In the genomic region with DNA sequence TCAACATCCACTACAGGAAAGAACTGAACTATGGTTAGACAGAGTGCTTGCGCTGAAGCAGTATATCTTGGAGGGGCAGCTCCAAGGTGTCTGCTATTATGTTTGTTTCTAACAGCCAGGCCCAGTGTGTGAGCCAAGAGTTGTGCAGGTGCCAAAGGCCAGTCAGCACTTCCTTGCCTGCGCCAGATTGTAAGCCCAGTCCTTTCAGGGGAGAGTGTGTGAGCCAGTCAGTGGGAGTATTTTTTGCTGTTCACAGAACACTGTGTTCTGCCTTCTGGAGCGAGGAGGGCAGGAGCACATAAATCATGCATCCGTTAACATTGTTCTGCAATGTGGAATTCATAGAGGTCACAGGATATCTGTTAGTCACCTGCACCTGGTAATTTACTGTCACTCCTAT, we compare ENCODE assay signal across 8 mouse cellular contexts.
A peak's percentile ranks its signal among the peaks of the same experiment; 100 is the strongest.
DNase-seq lines count a peak whose midpoint lies in the region; ATAC-seq and TF ChIP-seq lines count a peak whose summit lies in the region.

No protein-coding gene starts in this region.

- ATAC-seq in heart, postnatal 0 days (ENCODE audit: insufficient read depth, low read depth) = peak; percentile 99
- ATAC-seq in activated CD4-positive, CD25-positive, alpha-beta regulatory T cell, adult 4 months = no peak

- peak overlapping the region; percentile 68 for H3K27ac ChIP-seq in heart, postnatal 0 days (ENCODE audit: low read depth)

- H3K9ac ChIP-seq in heart, postnatal 0 days (replicated peaks; ENCODE audit: low read depth, low read length) = no peak overlapping the region

- no peak for TF ChIP-seq CTCF in heart, postnatal 0 days (IDR thresholded peaks at IDR 0.05; ENCODE audit: low read depth)

- no peaks in the 10 kb centered on the region for H3K27me3 ChIP-seq in heart, postnatal 0 days (ENCODE audit: control insufficient read depth, insufficient read depth, low read length)

- H3K4me3 ChIP-seq in heart, postnatal 0 days (ENCODE audit: low read depth, low read length) = no peak overlapping the region

- no peaks in the 10 kb centered on the region for H3K36me3 ChIP-seq in heart, postnatal 0 days (replicated peaks; ENCODE audit: control insufficient read depth, insufficient read depth, low read length)

- TF ChIP-seq EP300 in heart, postnatal 0 days (IDR thresholded peaks at IDR 0.05; ENCODE audit: low read depth) = peak; percentile 47; the same call in 1 of the 2 replicates

- 0 out of 2 replicates have a peak overlapping the region, but pooled peaks have one; percentile 7 for H3K4me2 ChIP-seq in heart, postnatal 0 days (ENCODE audit: low read depth, low read length)

- H3K4me1 ChIP-seq in heart, postnatal 0 days (ENCODE audit: control insufficient read depth, insufficient read depth) = peaks cover 17% of the 10 kb centered on the region

- 17% methylated on average over 4 of the region's 4 CpGs for WGBS in heart, postnatal 0 days

- no peaks in the 10 kb centered on the region for H3K9me3 ChIP-seq in heart, postnatal 0 days (replicated peaks; ENCODE audit: control insufficient read depth, low read length)

- peak; percentile 52 for DNase-seq in layer of hippocampus, adult 11-12 months (ENCODE audit: low spot score)
- no peak for DNase-seq in layer of hippocampus, adult 9-10 months (ENCODE audit: low spot score)
- peak; percentile 94 to 96 for DNase-seq in cerebellum, postnatal 10 days
- DNase-seq in heart, postnatal 0 days (ENCODE audit: low spot score) = peak; percentile 89
- peak; percentile 60 for DNase-seq in layer of hippocampus, adult 9-11 months
- DNase-seq in right cerebral cortex, adult 18-20 months = peak; percentile 69
- no peak for DNase-seq in embryo, embryonic 10.5 days (ENCODE audit: low spot score)

Comparison
In these comparisons a context has a peak if more than half of its experiments do, and no peak if none do; other contexts are left out.
1. DNase-seq: peak in layer of hippocampus, adult 11-12 months (single experiment), cerebellum, postnatal 10 days (2 of 2), heart, postnatal 0 days (single experiment), layer of hippocampus, adult 9-11 months (single experiment) and right cerebral cortex, adult 18-20 months (single experiment); none in layer of hippocampus, adult 9-10 months (single experiment) and embryo, embryonic 10.5 days (single experiment).